Mouse (Mus musculus) heart, adult 2 months (tissue): ENCODE measurements at regions not wholly inside any gene's neighbourhood (a gene's known extent, or its start where the extent isn't known, plus 50 kb on each side); places are given as distances from the start of the nearest gene placed in this dataset.

Experiments
- DNase-seq, 2 experiments: peaks; one replicate each; pipeline ENCODE4 v3.0.0; 2021
- H3K27ac ChIP-seq: fragments of 200-600 bp; 2 replicates; pipeline ENCODE4 v1.8.1; 2022
- H3K27me3 ChIP-seq: fragments of 200-500 bp; 2 replicates; pipeline ENCODE4 v1.6.1; 2012; ENCODE audit warnings: mild to moderate bottlenecking, low read length, inconsistent platforms, mixed read lengths; ENCODE audit not compliant: control insufficient read depth, insufficient read depth
- H3K36me3 ChIP-seq: fragments of 200-500 bp; 2 replicates; pipeline ENCODE4 v1.6.1; 2012; ENCODE audit warnings: low read length, inconsistent platforms; ENCODE audit not compliant: control insufficient read depth, insufficient read depth
- H3K4me1 ChIP-seq: fragments of 200-500 bp; 2 replicates; pipeline ENCODE4 v1.6.1; 2011; ENCODE audit warnings: low read length; ENCODE audit not compliant: control insufficient read depth, insufficient read depth
- H3K4me3 ChIP-seq: fragments of 200-600 bp; 2 replicates; pipeline ENCODE4 v1.8.1; 2022
- H3K79me2 ChIP-seq: fragments of 200-500 bp; replicated peaks from 2 replicates; pipeline ENCODE4 v1.6.1; 2012; ENCODE audit warnings: mild to moderate bottlenecking, inconsistent platforms, low read length, moderate library complexity, mixed read lengths; ENCODE audit not compliant: control insufficient read depth, insufficient read depth
- H3K9ac ChIP-seq: fragments of 200-500 bp; 2 replicates; pipeline ENCODE4 v1.6.1; 2012; ENCODE audit warnings: low read depth, mild to moderate bottlenecking, control low read depth, inconsistent platforms, low read length, mixed read lengths
- CTCF ChIP-seq: fragments of 200-600 bp; IDR thresholded peaks from 2 replicates; pipeline ENCODE4 v1.8.1; 2022; ENCODE audit warnings: antibody characterized with exemption, mild to moderate bottlenecking, moderate library complexity
- EP300 ChIP-seq: fragments of 200-500 bp; IDR thresholded peaks from 2 replicates; pipeline ENCODE4 v1.6.1; 2011; ENCODE audit warnings: low read depth, low read length, control low read depth; ENCODE audit not compliant: insufficient read depth
- POLR2A ChIP-seq: fragments of 200-500 bp; IDR thresholded peaks from 2 replicates; pipeline ENCODE4 v1.6.1; 2011; ENCODE audit warnings: mild to moderate bottlenecking, low read depth, low read length, control low read depth; ENCODE audit not compliant: insufficient read depth
- WGBS: fragments of 180-500 bp; shearing (Covaris S2); methylation state at CpG from one replicate; pipeline ENCODE4 v1.1.7; 2018; 5-methylcytosine and 5-hydroxymethylcytosine counted together
- intact Hi-C: fragments of 180-260 bp; cut with DNase I; formaldehyde crosslinking; loops from one replicate; pipeline ENCODE4 v1.15.1; 2025

- Histone ChIP-seq H3K27me3 (no peaks in the 10 kb centered on the region), H3K79me2 (no peaks in the 10 kb centered on the region), H3K4me1 (no peaks in the 10 kb centered on the region), H3K4me3 (no peak overlapping the region), H3K36me3 (no peaks in the 10 kb centered on the region), H3K27ac (no peak overlapping the region), H3K9ac (no peak overlapping the region)
- WGBS, result 76% methylated on average over 3 of the region's 3 CpGs
- intact Hi-C loops, result no loop called here
- TF ChIP-seq CTCF (no peak), POLR2A (no peak), EP300 (no peak)
- no peak for DNase-seq
These were observed 175.8 kb upstream of the Prdm1 start for GRCm38 (mm10) chr10:44704143-44704542.

GRCm38 (mm10) chr10:44702108-44702507 is 173.8 kb upstream of the Prdm1 start:
- H3K79me2 ChIP-seq, result no peaks in the 10 kb centered on the region
- H3K36me3 ChIP-seq, result no peaks in the 10 kb centered on the region
- H3K27ac ChIP-seq, result no peak overlapping the region
- intact Hi-C loops, result no loop called here
- H3K4me3 ChIP-seq, result no peak overlapping the region
- H3K9ac ChIP-seq, result no peak overlapping the region
- DNase-seq, result peak in 1 of 2 experiments; percentile 52
- peaks cover under 1% of the 10 kb centered on the region; the same call in 1 of the 2 replicates for H3K4me1 ChIP-seq
- no peaks in the 10 kb centered on the region for H3K27me3 ChIP-seq
- TF ChIP-seq EP300 (no peak), POLR2A (no peak), CTCF (no peak)
- 80% methylated on average over 5 of the region's 5 CpGs for WGBS

GRCm38 (mm10) chr10:44699988-44700537 is 171.8 kb upstream of the Prdm1 start:
- intact Hi-C loops, result no loop called here
- Histone ChIP-seq H3K79me2 (no peaks in the 10 kb centered on the region), H3K4me3 (no peak overlapping the region), H3K27ac (no peak overlapping the region), H3K9ac (no peak overlapping the region), H3K4me1 (peaks cover 6% of the 10 kb centered on the region), H3K27me3 (no peaks in the 10 kb centered on the region), H3K36me3 (no peaks in the 10 kb centered on the region)
- no peak for TF ChIP-seq EP300
- no peak for TF ChIP-seq CTCF
- no peak for TF ChIP-seq POLR2A
- no peak for DNase-seq
- 87% methylated on average over 11 of the region's 11 CpGs for WGBS

DNA sequence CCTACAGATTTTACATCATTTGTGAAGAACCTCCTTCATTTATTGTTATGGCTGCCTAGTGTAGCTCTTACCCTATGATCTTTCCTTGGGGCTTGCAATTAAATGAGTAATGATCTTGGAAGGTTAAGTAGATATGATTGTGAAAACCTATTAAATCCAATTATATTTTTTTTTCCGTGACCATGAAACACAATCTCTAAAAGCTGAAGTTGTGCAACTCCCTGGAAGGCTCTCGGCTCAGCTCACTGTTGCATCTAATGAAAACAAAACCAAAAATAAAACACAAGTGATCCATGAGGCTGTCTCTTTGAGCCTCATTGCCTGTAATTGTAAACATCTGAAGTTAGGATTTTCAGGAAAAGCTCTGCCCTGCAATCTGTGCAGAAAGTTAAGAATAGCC is 169.7 kb upstream of the Prdm1 start:
- intact Hi-C loops, result no loop called here
- no peak overlapping the region for H3K27ac ChIP-seq
- H3K27me3 ChIP-seq, result no peaks in the 10 kb centered on the region
- peaks cover 6% of the 10 kb centered on the region for H3K4me1 ChIP-seq
- no peak for DNase-seq
- no peak for TF ChIP-seq POLR2A
- TF ChIP-seq CTCF, result no peak
- no peak for TF ChIP-seq EP300
- no peaks in the 10 kb centered on the region for H3K36me3 ChIP-seq
- no peaks in the 10 kb centered on the region for H3K79me2 ChIP-seq
- H3K4me3 ChIP-seq, result no peak overlapping the region
- WGBS, result 90% methylated on average over 2 of the region's 2 CpGs
- H3K9ac ChIP-seq, result no peak overlapping the region

GRCm38 (mm10) chr10:44696973-44697372 is 168.7 kb upstream of the Prdm1 start:
- H3K36me3 ChIP-seq, result no peaks in the 10 kb centered on the region
- DNase-seq, result no peak
- TF ChIP-seq EP300 (no peak), CTCF (no peak), POLR2A (no peak)

GRCm38 (mm10) chr10:44691590-44692327 is 163.5 kb upstream of the Prdm1 start:
- no peak overlapping the region for H3K27ac ChIP-seq
- H3K4me3 ChIP-seq, result no peak overlapping the region
- WGBS, result 46% methylated on average over 15 of the region's 15 CpGs
- H3K79me2 ChIP-seq, result no peaks in the 10 kb centered on the region
- H3K36me3 ChIP-seq, result no peaks in the 10 kb centered on the region
- peak in 1 of 2 experiments; percentile 15 for DNase-seq
- H3K4me1 ChIP-seq, result peaks cover 2% of the 10 kb centered on the region
- TF ChIP-seq EP300, result no peak
- TF ChIP-seq POLR2A, result no peak
- TF ChIP-seq CTCF, result no peak
- intact Hi-C loops, result no loop called here
- no peak overlapping the region for H3K9ac ChIP-seq
- no peaks in the 10 kb centered on the region for H3K27me3 ChIP-seq

More at GRCm38 (mm10) chr10:44696973-44697372, 168.7 kb upstream of the Prdm1 start:
- H3K27ac ChIP-seq, result no peak overlapping the region
- no peaks in the 10 kb centered on the region for H3K79me2 ChIP-seq
- H3K9ac ChIP-seq, result no peak overlapping the region
- no peaks in the 10 kb centered on the region for H3K27me3 ChIP-seq
- intact Hi-C loops, result no loop called here
- H3K4me1 ChIP-seq, result peaks cover 6% of the 10 kb centered on the region
- H3K4me3 ChIP-seq, result no peak overlapping the region
- 47% methylated on average over 2 of the region's 2 CpGs for WGBS
